Mouse (Mus musculus) stomach, embryonic 16.5 days (tissue): ENCODE measurements at regions not wholly inside any gene's neighbourhood (a gene's known extent, or its start where the extent isn't known, plus 50 kb on each side); places are given as distances from the start of the nearest gene placed in this dataset.

ENCODE experiments used
- ATAC-seq: fragments of 200-750 bp; cut with Nextera tagmentation; 2 replicates; pipeline ENCODE4 v1.8.0; 2017; ENCODE audit warnings: moderate number of reproducible peaks, moderate TSS enrichment; ENCODE audit not compliant: insufficient read depth, low FRiP score
- H3K27ac ChIP-seq: fragments of 300-500 bp; sonication (generic); 2 replicates; pipeline ENCODE4 v1.5.1; 2014; ENCODE audit warnings: low read length
- H3K27me3 ChIP-seq: fragments of 300-500 bp; sonication (generic); 2 replicates; pipeline ENCODE4 v1.6.1; 2014; ENCODE audit warnings: low read length, control low read depth, mixed read lengths; ENCODE audit not compliant: control insufficient read depth, insufficient read depth
- H3K36me3 ChIP-seq: fragments of 300-500 bp; sonication (generic); 2 replicates; pipeline ENCODE4 v1.6.1; 2014; ENCODE audit warnings: low read length; ENCODE audit not compliant: control insufficient read depth, insufficient read depth
- H3K4me1 ChIP-seq: fragments of 300-500 bp; sonication (generic); 2 replicates; pipeline ENCODE4 v1.6.1; 2014; ENCODE audit warnings: low read length, control low read depth, mixed read lengths; ENCODE audit not compliant: control insufficient read depth, insufficient read depth
- H3K4me2 ChIP-seq: fragments of 300-500 bp; sonication (generic); 2 replicates; pipeline ENCODE4 v1.6.1; 2014; ENCODE audit warnings: low read depth, low read length, mixed read lengths
- H3K4me3 ChIP-seq: fragments of 300-500 bp; sonication (generic); replicated peaks from 2 replicates; pipeline ENCODE4 v1.5.1; 2014; ENCODE audit warnings: mild to moderate bottlenecking, low read length
- H3K9ac ChIP-seq: fragments of 300-500 bp; sonication (generic); 2 replicates; pipeline ENCODE4 v1.6.1; 2014; ENCODE audit warnings: low read length
- H3K9me3 ChIP-seq: fragments of 300-500 bp; sonication (generic); replicated peaks from 2 replicates; pipeline ENCODE4 v1.6.1; 2016; ENCODE audit warnings: low read length, control low read depth; ENCODE audit not compliant: control insufficient read depth
- WGBS: fragments of 180-500 bp; shearing (Covaris S2); extraction: QIAGEN DNeasy Blood & Tissue Kit; methylation state at CpG from one replicate; pipeline ENCODE4 v1.1.7; 2014; 5-methylcytosine and 5-hydroxymethylcytosine counted together

DNA sequence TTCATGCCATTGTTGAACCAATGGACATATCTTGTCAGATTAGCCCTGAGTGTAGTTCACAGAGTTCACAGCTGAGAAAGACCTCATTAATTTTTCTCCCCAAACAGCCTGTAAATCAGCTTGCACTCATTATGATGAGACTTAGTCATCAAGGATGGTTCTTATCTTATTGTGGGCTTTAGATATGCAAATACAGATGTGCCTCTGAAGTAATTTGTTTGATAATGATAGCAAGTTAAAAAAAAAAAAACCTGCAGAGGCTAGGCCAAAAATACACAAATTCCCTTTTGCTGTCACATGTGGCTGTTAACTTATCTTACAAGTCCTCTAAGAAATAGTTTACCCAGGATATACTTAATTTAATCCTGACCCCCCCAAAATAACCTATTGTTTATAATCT lies 1215.5 kb upstream of the Adgrl2 start:
- Histone ChIP-seq H3K36me3 (no peaks in the 10 kb centered on the region), H3K9me3 (no peaks in the 10 kb centered on the region), H3K4me3 (no peak overlapping the region), H3K4me2 (no peak overlapping the region), H3K27me3 (no peaks in the 10 kb centered on the region), H3K4me1 (no peaks in the 10 kb centered on the region), H3K9ac (no peak overlapping the region), H3K27ac (no peak overlapping the region)
- ATAC-seq, result no peak

DNA sequence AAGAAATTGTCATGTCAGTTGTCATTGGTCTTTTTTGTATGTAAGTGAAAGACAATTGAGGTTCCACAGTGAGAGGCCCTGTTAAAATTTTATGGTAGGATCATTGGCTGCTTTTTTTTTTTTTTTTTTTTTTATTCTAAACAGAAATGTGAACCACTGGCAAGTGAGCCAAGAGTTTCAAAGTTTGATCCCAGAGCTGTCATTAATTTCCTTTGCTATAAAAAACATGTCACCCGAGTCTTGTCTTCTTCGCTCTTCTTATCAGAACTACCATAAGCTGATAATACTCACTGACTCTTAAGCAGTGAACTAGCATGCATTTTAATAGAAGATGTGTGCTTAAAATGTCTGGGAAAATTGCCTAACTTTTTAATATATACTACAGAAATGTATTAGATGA lies 1204.4 kb upstream of the Adgrl4 start:
- ATAC-seq, result no peak

DNA sequence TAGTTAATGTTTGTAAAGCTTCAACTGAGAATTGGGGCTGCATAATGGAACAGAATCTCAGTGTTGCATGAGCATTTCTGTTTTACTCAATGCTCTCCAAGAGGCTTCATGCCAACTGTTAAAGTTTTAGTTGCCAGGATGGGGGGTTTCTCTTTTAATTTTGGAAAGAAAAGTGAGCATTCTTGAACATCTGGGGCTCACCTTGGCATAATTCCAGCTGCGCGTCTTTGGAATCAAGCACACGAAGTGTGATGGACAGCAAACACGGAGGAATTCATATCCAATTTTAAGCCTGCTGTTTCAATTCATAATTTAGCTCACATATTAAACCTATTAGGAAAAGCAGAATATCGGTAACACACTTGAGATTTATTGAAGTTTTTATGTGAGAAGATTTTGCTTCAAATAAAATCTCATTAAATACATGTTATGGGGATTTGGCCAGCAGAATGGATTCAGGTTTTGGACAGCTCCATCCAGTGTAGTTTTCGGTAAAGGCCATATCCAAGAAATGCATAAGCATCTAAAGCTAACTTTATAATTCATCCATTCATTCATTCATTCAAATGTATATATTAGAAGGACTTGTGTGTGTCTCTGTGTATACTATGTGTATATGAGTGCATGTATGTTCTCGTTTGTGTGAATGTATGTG lies 1200.6 kb upstream of the Adgrl4 start:
- Histone ChIP-seq H3K9ac (no peak overlapping the region), H3K36me3 (no peaks in the 10 kb centered on the region), H3K4me2 (no peak overlapping the region), H3K4me3 (no peak overlapping the region), H3K27ac (no peak overlapping the region), H3K9me3 (no peaks in the 10 kb centered on the region), H3K4me1 (no peaks in the 10 kb centered on the region), H3K27me3 (no peaks in the 10 kb centered on the region)
- WGBS, result 73% methylated on average over 7 of the region's 7 CpGs
- ATAC-seq, result no peak

More for the DNA sequence above, 1204.4 kb upstream of the Adgrl4 start:
- Histone ChIP-seq H3K27me3 (no peaks in the 10 kb centered on the region), H3K27ac (no peak overlapping the region), H3K9me3 (no peaks in the 10 kb centered on the region), H3K36me3 (no peaks in the 10 kb centered on the region), H3K4me2 (no peak overlapping the region), H3K4me1 (no peaks in the 10 kb centered on the region), H3K4me3 (no peak overlapping the region), H3K9ac (no peak overlapping the region)
- WGBS, result 59% methylated on average over 2 of the region's 2 CpGs

DNA sequence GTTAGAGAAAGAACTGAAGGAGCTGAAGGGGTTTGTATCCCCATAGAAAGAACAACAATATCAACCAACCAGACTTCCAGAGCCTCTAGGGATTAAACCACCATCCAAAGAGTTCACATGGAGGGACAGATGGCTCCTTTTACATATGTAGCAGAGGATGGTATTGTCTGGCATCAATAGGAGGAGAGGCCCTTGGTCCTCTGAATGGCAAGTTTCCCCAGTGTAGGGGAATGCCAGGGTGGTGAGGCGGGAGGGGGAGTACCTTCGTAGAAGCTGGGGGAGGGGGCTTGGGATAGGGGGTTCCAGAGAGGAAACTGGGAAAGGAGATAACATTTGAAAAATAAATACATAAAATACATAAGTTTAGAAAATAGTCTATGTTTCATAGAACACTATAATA lies 1162.6 kb upstream of the Adgrl4 start:
- 94% methylated on average over 2 of the region's 2 CpGs for WGBS
- no peak for ATAC-seq
- no peak overlapping the region for H3K9ac ChIP-seq
- H3K9me3 ChIP-seq, result no peaks in the 10 kb centered on the region
- H3K4me2 ChIP-seq, result no peak overlapping the region
- no peaks in the 10 kb centered on the region for H3K36me3 ChIP-seq
- H3K4me3 ChIP-seq, result no peak overlapping the region
- H3K4me1 ChIP-seq, result no peaks in the 10 kb centered on the region
- H3K27me3 ChIP-seq, result no peaks in the 10 kb centered on the region
- H3K27ac ChIP-seq, result no peak overlapping the region

DNA sequence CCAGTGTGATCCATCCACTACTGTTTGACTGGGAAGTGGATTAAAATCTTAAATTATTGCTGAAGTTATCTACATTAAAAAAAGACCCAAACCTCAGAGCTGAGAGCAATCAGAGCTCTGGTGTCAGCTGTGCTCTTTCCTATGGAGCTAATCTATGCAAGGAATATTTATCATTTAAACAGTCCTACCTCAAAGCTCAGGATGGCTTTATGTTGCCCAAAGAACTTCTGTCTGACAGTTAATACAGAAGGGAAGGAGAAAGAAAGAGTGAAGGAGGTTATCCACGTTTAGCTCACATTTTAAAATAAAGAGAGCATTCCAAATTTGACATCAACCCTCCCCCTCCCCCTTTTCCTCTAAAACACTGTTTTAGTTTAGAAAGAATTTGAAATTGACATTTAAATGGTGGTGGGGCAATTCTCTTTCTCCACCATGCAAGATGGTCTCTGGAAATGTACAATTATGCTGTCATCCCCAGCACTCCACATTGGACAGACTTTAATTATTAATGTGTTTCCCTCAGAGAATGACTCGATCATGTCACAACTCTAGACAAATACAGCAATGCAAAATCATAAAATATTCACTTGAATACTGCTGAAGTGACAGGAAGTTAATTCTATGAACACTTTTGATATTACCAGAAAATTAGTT lies 1141.5 kb upstream of the Adgrl4 start:
- no peaks in the 10 kb centered on the region for H3K4me1 ChIP-seq

DNA sequence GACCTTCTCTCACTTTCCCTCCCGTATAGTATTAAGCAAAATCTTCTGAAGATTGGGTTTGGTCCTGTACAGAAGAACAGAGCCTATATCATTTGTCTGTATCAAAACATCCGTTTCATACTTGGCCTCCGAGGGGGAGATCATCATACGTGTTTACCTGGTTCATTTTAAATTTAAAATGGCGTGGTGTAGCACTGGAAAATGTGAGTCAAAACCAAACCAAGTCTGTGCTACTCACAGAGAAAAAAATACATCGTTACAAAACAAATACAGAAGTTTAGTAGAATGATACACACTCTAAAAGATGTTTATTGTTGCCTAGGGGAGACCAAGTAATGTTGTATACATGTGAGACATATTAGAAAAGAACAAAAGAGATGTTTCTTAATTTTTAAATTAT lies 1108.9 kb upstream of the Adgrl4 start:
- 82% methylated on average over 6 of the region's 6 CpGs for WGBS
- no peak overlapping the region for H3K4me3 ChIP-seq

More for the DNA sequence above, 1141.5 kb upstream of the Adgrl4 start:
- Histone ChIP-seq H3K4me2 (no peak overlapping the region), H3K4me3 (no peak overlapping the region), H3K27me3 (no peaks in the 10 kb centered on the region), H3K9me3 (no peaks in the 10 kb centered on the region), H3K27ac (no peak overlapping the region), H3K9ac (no peak overlapping the region), H3K36me3 (no peaks in the 10 kb centered on the region)
- ATAC-seq, result no peak
- 60% methylated on average over 2 of the region's 2 CpGs for WGBS

DNA sequence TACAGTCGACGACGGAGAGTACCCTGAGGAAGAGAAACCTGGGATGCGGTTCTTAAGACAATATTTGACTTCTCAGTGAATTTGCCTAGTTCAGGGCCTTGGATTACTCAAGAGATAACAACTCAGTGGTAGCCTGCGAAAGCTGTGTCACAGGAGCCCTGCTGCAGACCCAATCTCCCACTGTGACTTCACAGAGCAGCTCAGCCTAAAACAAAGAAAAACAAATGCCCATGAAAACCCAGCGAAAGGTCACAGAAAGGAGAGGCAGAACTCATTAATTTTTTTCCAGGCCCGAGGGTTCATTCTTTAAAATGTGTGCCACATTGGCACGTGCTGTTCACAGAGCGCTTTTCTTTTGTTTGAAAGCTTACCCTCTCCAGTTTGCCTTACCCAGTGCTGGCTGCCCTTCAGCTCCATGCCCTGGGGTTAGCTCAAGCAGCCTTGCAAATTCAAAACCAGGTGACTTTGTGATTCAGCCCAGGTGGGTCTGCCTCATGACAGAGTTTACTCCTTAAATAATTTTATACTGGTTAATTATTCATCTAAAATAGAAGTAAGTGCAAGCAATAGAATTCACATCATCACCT lies 1085.5 kb upstream of the Adgrl4 start:
- no peak overlapping the region for H3K27ac ChIP-seq
- no peaks in the 10 kb centered on the region for H3K27me3 ChIP-seq
- no peak for ATAC-seq
- no peaks in the 10 kb centered on the region for H3K9me3 ChIP-seq
- WGBS, result 41% methylated on average over 9 of the region's 9 CpGs
- H3K9ac ChIP-seq, result no peak overlapping the region
- H3K36me3 ChIP-seq, result no peaks in the 10 kb centered on the region
- no peak overlapping the region for H3K4me3 ChIP-seq
- no peak overlapping the region for H3K4me2 ChIP-seq
- no peaks in the 10 kb centered on the region for H3K4me1 ChIP-seq

More for the DNA sequence above, 1108.9 kb upstream of the Adgrl4 start:
- Histone ChIP-seq H3K4me1 (no peaks in the 10 kb centered on the region), H3K27ac (no peak overlapping the region), H3K27me3 (no peaks in the 10 kb centered on the region), H3K4me2 (no peak overlapping the region), H3K9me3 (no peaks in the 10 kb centered on the region), H3K9ac (no peak overlapping the region), H3K36me3 (no peaks in the 10 kb centered on the region)
- ATAC-seq, result no peak

DNA sequence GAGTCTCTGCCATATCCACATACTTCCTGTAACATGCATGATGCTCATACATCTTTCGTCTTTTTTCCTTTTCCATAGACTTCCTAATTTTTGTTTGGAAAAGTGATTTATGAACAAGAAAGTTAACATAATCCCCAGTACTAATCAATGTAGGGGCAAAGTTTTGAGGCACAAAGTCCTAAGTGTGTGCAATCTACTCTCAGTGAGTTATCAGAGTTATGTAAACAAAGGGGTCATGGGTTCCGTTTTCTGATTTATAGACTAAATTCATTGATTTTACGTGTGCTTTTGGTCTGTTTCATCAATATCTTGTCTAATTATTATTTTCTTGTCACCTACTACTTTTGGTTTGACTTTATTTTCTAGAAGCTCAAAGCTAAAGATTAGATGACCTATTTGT lies 1071.9 kb upstream of the Adgrl4 start:
- ATAC-seq, result no peak
- no peak overlapping the region for H3K4me2 ChIP-seq
- H3K27me3 ChIP-seq, result no peaks in the 10 kb centered on the region
- no peaks in the 10 kb centered on the region for H3K36me3 ChIP-seq
- H3K4me3 ChIP-seq, result no peak overlapping the region
- no peak overlapping the region for H3K27ac ChIP-seq
- no peaks in the 10 kb centered on the region for H3K9me3 ChIP-seq
- H3K4me1 ChIP-seq, result no peaks in the 10 kb centered on the region
- H3K9ac ChIP-seq, result no peak overlapping the region
- 52% methylated on average over 3 of the region's 3 CpGs for WGBS

DNA sequence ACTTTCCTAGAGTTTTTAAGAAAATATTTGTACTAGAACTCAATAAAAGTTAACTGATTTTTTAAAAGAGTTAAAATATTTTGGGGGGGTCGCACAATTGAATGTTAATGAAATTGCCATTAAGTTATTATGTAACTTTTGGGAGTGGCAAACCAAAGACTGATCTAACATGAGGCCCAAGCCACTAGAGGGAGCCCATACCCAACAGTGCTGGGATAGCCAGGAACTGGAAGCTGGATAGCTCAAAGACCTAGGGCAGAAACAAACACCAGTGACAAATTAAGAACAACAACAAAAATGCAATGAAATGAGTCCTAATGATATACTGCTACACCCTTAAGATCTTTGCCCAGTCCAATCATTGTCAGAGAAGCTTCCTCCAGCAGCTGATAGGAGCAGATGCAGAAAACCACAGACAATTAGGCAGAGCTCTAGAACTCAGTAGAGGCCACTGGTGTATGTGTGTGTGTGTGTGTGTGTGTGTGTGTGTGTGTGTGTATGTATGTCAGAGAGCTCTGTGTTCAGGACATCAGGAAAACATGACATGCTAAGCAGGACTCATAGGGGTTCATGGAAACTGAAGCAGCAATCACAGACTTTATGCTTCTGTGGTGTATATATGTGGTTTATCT lies 1052.6 kb upstream of the Adgrl4 start:
- H3K36me3 ChIP-seq, result no peaks in the 10 kb centered on the region
- no peak overlapping the region for H3K9ac ChIP-seq
- no peaks in the 10 kb centered on the region for H3K4me1 ChIP-seq
- no peak overlapping the region for H3K4me2 ChIP-seq
- H3K4me3 ChIP-seq, result no peak overlapping the region
- no peak overlapping the region for H3K27ac ChIP-seq
- WGBS, result 11% methylated on average over 1 of the region's 1 CpGs
- no peaks in the 10 kb centered on the region for H3K27me3 ChIP-seq
- peak; percentile 64; the same call in 1 of the 2 replicates for ATAC-seq
- H3K9me3 ChIP-seq, result no peaks in the 10 kb centered on the region
